Mouse (Mus musculus): ENCODE measurements around the gene Mgat4d. TPM values are rescaled to one million over a fixed set of nuclear protein-coding genes. Genes with fewer than 3 reads are reported as not detected.

Mgat4d gene
- polyA plus RNA-seq, 1 experiment from 2014 or later = not detected

GRCm38 (mm10) chr8:83332864-83333263, 15.4 kb upstream of the Mgat4d start:
- peak overlapping the region; percentile 85 for H3K4me3 ChIP-seq (replicated peaks)
- ATAC-seq (ENCODE audit: insufficient number of reproducible peaks, insufficient read depth, low FRiP score, low TSS enrichment, low read depth) = no peak; the same call in 1 of the 2 replicates
- H3K36me3 ChIP-seq = peaks cover 10% of the 10 kb centered on the region
- H3K4me2 ChIP-seq = peak overlapping the region; percentile 82
- peaks cover 4% of the 10 kb centered on the region; the same call in 1 of the 2 replicates for H3K4me1 ChIP-seq (replicated peaks)
- H3K9me3 ChIP-seq = no peaks in the 10 kb centered on the region
- WGBS = 6% methylated on average over 7 of the region's 7 CpGs
- no peak overlapping the region for H3K27ac ChIP-seq
- H3K27me3 ChIP-seq = peaks cover 6% of the 10 kb centered on the region; the same call in 1 of the 2 replicates
- peak overlapping the region; percentile 18; the same call in 1 of the 2 replicates for H3K9ac ChIP-seq (replicated peaks)

GRCm38 (mm10) chr8:83342076-83342475, 6.2 kb upstream of the Mgat4d start:
- ATAC-seq (ENCODE audit: insufficient number of reproducible peaks, insufficient read depth, low FRiP score, low TSS enrichment, low read depth) = no peak; the same call in 1 of the 2 replicates
- no peak overlapping the region for H3K4me2 ChIP-seq
- H3K9ac ChIP-seq (replicated peaks) = no peak overlapping the region
- no peaks in the 10 kb centered on the region for H3K36me3 ChIP-seq
- H3K27ac ChIP-seq = no peak overlapping the region
- 0 out of 2 replicates have a peak, but pooled peaks cover 6% of the 10 kb centered on the region for H3K9me3 ChIP-seq
- H3K27me3 ChIP-seq = no peaks in the 10 kb centered on the region
- H3K4me3 ChIP-seq (replicated peaks) = no peak overlapping the region
- WGBS = 82% methylated on average over 3 of the region's 3 CpGs
- peaks cover 4% of the 10 kb centered on the region; the same call in 1 of the 2 replicates for H3K4me1 ChIP-seq (replicated peaks)

- Histone ChIP-seq H3K4me1 (replicated peaks) (peaks cover 4% of the 10 kb centered on the region; the same call in 1 of the 2 replicates), H3K27me3 (no peaks in the 10 kb centered on the region), H3K27ac (no peak overlapping the region), H3K4me3 (replicated peaks) (no peak overlapping the region), H3K36me3 (no peaks in the 10 kb centered on the region), H3K4me2 (no peak overlapping the region), H3K9ac (replicated peaks) (no peak overlapping the region), H3K9me3 (0 out of 2 replicates have a peak, but pooled peaks cover 6% of the 10 kb centered on the region)
- no peak for ATAC-seq (ENCODE audit: insufficient number of reproducible peaks, insufficient read depth, low FRiP score, low TSS enrichment, low read depth)
These were observed 5.6 kb upstream of the Mgat4d start for GRCm38 (mm10) chr8:83342693-83343092.

GRCm38 (mm10) chr8:83351315-83351714, 3.0 kb downstream of the Mgat4d start:
- 94% methylated on average over 2 of the region's 2 CpGs for whole genome bisulfite sequencing
- H3K9ac ChIP-seq (replicated peaks) = no peak overlapping the region
- H3K27me3 ChIP-seq = no peaks in the 10 kb centered on the region
- H3K4me2 ChIP-seq = no peak overlapping the region
- H3K27ac ChIP-seq = no peak overlapping the region
- H3K9me3 ChIP-seq = no peaks in the 10 kb centered on the region
- no peaks in the 10 kb centered on the region for H3K36me3 ChIP-seq
- H3K4me1 ChIP-seq (replicated peaks) = no peaks in the 10 kb centered on the region
- ATAC-seq (ENCODE audit: insufficient number of reproducible peaks, insufficient read depth, low FRiP score, low TSS enrichment, low read depth) = no peak
- no peak overlapping the region for H3K4me3 ChIP-seq (replicated peaks)

- WGBS = 48% methylated on average over 7 of the region's 7 CpGs
- Histone ChIP-seq H3K4me1 (replicated peaks) (peaks cover 5% of the 10 kb centered on the region), H3K4me3 (replicated peaks) (no peak overlapping the region), H3K9ac (replicated peaks) (no peak overlapping the region), H3K27me3 (no peaks in the 10 kb centered on the region), H3K9me3 (no peaks in the 10 kb centered on the region), H3K27ac (peak overlapping the region; percentile 57), H3K36me3 (no peaks in the 10 kb centered on the region), H3K4me2 (no peak overlapping the region)
- peak; percentile 75; the same call in 1 of the 2 replicates for ATAC-seq (ENCODE audit: insufficient number of reproducible peaks, insufficient read depth, low FRiP score, low TSS enrichment, low read depth)
These were observed 15.0 kb downstream of the Mgat4d start for GRCm38 (mm10) chr8:83363156-83363769.

GRCm38 (mm10) chr8:83377231-83377630, 29.0 kb downstream of the Mgat4d start:
- H3K4me3 ChIP-seq (replicated peaks) = no peak overlapping the region
- H3K4me1 ChIP-seq (replicated peaks) = no peaks in the 10 kb centered on the region
- H3K27me3 ChIP-seq = no peaks in the 10 kb centered on the region
- no peak for ATAC-seq (ENCODE audit: insufficient number of reproducible peaks, insufficient read depth, low FRiP score, low TSS enrichment, low read depth)
- no peaks in the 10 kb centered on the region for H3K36me3 ChIP-seq
- no peak overlapping the region for H3K9ac ChIP-seq (replicated peaks)
- H3K9me3 ChIP-seq = no peaks in the 10 kb centered on the region
- no peak overlapping the region for H3K27ac ChIP-seq
- H3K4me2 ChIP-seq = no peak overlapping the region

- Histone ChIP-seq H3K9ac (replicated peaks) (no peak overlapping the region), H3K4me2 (no peak overlapping the region), H3K4me1 (replicated peaks) (no peaks in the 10 kb centered on the region), H3K4me3 (replicated peaks) (no peak overlapping the region), H3K9me3 (no peaks in the 10 kb centered on the region), H3K27ac (no peak overlapping the region), H3K36me3 (no peaks in the 10 kb centered on the region), H3K27me3 (no peaks in the 10 kb centered on the region)
- ATAC-seq (ENCODE audit: insufficient number of reproducible peaks, insufficient read depth, low FRiP score, low TSS enrichment, low read depth) = no peak
- WGBS = 69% methylated on average over 4 of the region's 4 CpGs
These were observed 31.9 kb downstream of the Mgat4d start for GRCm38 (mm10) chr8:83380141-83380540.

GRCm38 (mm10) chr8:83381016-83381415, 32.7 kb downstream of the Mgat4d start:
- Histone ChIP-seq H3K27ac (no peak overlapping the region), H3K27me3 (no peaks in the 10 kb centered on the region), H3K4me1 (replicated peaks) (no peaks in the 10 kb centered on the region), H3K9ac (replicated peaks) (no peak overlapping the region), H3K4me3 (replicated peaks) (no peak overlapping the region), H3K4me2 (no peak overlapping the region), H3K36me3 (no peaks in the 10 kb centered on the region), H3K9me3 (no peaks in the 10 kb centered on the region)
- ATAC-seq (ENCODE audit: insufficient number of reproducible peaks, insufficient read depth, low FRiP score, low TSS enrichment, low read depth) = no peak
- 83% methylated on average over 2 of the region's 2 CpGs for WGBS

GRCm38 (mm10) chr8:83382850-83383249, 34.6 kb downstream of the Mgat4d start:
- Histone ChIP-seq H3K27ac (no peak overlapping the region), H3K9ac (replicated peaks) (no peak overlapping the region), H3K36me3 (no peaks in the 10 kb centered on the region), H3K9me3 (no peaks in the 10 kb centered on the region), H3K4me1 (replicated peaks) (no peaks in the 10 kb centered on the region), H3K4me3 (replicated peaks) (no peak overlapping the region), H3K27me3 (no peaks in the 10 kb centered on the region), H3K4me2 (no peak overlapping the region)
- ATAC-seq (ENCODE audit: insufficient number of reproducible peaks, insufficient read depth, low FRiP score, low TSS enrichment, low read depth) = no peak
- 24% methylated on average over 2 of the region's 2 CpGs for WGBS

GRCm38 (mm10) chr8:83389316-83390005, 41.2 kb downstream of the Mgat4d start, which contains the start of gene Clgn:
TSS of gene Clgn (plus strand) at chr8:83389867.
- H3K9ac ChIP-seq (replicated peaks) = peak within 1 kb of the TSS; percentile 66
- H3K9me3 ChIP-seq = no peaks in the 10 kb centered on the region
- peaks cover 5% of the 10 kb centered on the region; the same call in 1 of the 2 replicates for H3K4me1 ChIP-seq (replicated peaks)
- peak; percentile 76; the same call in 1 of the 2 replicates for ATAC-seq (ENCODE audit: insufficient number of reproducible peaks, insufficient read depth, low FRiP score, low TSS enrichment, low read depth)
- peaks cover 25% of the 10 kb centered on the region for H3K27me3 ChIP-seq
- no peaks in the 10 kb centered on the region for H3K36me3 ChIP-seq
- H3K27ac ChIP-seq = no peak within 1 kb of the TSS
- H3K4me3 ChIP-seq (replicated peaks) = peak within 1 kb of the TSS; percentile 58
- WGBS = 4% methylated on average over 41 of the region's 41 CpGs
- peak within 1 kb of the TSS; percentile 87 for H3K4me2 ChIP-seq

- Histone ChIP-seq H3K9ac (replicated peaks) (peak overlapping the region; percentile 66), H3K27me3 (peaks cover 25% of the 10 kb centered on the region), H3K27ac (no peak overlapping the region), H3K4me1 (replicated peaks) (peaks cover 5% of the 10 kb centered on the region; the same call in 1 of the 2 replicates), H3K36me3 (no peaks in the 10 kb centered on the region), H3K9me3 (no peaks in the 10 kb centered on the region), H3K4me3 (replicated peaks) (peak overlapping the region; percentile 58), H3K4me2 (peak overlapping the region; percentile 87)
- WGBS = 4% methylated on average over 14 of the region's 14 CpGs
- no peak for ATAC-seq (ENCODE audit: insufficient number of reproducible peaks, insufficient read depth, low FRiP score, low TSS enrichment, low read depth)
These were observed 41.9 kb downstream of the Mgat4d start for GRCm38 (mm10) chr8:83390006-83390701.

All from limb, embryonic 12.5 days (tissue).